Mouse (Mus musculus) large intestine, adult 2 months (tissue): ENCODE data around the gene Ddx41. TPM values are rescaled to one million over a fixed set of nuclear protein-coding genes. Genes with fewer than 3 reads are reported as not detected.
A peak's percentile ranks its signal among the peaks of the same experiment; 100 is the strongest.

Experiments
- DNase-seq: peaks from one replicate; pipeline ENCODE4 v3.0.0-alpha.2; 2012; ENCODE audit warnings: low read depth, low spot score
- WGBS: fragments of 180-500 bp; shearing (Covaris S2); methylation state at CpG from one replicate; pipeline ENCODE4 v1.1.7; 2018; 5-methylcytosine and 5-hydroxymethylcytosine counted together
- polyA plus RNA-seq: library from polyadenylated mRNA; depleted of rRNA; stranded (reverse); fragments of >200 nt; gene quantifications from 2 replicates; pipeline ENCODE4 v1.2.3, GENCODE M21; 2012

The Ddx41 gene
- polyA plus RNA-seq, 1 experiment = 48.3 TPM

DNA sequence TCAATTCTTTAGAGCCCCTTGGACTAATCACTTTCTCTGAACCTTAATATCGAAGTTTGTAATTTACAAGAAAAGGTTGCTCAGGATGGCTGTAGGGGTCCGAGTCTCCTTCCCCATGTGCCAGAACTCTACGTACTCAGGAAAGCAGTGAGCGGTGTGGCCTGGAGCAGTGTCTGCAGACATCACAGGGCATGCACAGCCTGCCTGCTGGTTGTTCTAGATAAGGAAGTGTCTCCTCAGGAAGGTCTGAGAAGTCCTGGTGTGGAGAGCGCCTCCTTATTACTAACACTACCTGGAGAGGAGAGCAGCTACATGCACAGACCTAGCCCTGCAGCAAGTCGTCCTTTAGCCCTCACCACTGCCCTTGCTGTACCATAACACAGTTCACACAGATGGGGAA, 8.3 kb upstream of the Ddx41 start:
- WGBS = 92% methylated on average over 6 of the region's 6 CpGs
- no peak for DNase-seq

DNA sequence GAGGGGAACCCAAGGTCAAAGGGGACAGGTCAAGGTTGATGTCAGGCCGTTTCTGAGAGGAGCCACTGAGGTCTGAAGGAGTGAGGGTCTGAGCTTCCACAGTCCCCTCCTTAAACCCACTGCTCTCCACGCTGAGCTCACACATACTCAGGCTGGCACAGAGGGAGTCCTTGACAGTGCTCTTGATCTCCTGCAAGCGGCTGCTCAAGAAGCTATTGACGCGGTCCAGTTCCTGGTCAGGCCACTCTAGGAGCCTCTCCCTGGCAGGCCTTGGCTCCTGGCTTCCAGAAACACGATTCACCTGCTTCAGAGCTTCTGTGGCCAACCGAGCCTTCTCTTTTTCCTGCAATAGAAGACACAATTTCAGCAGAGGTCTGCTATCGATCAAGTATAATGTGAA, 7.0 kb upstream of the Ddx41 start:
- DNase-seq = no peak
- WGBS = 90% methylated on average over 8 of the region's 8 CpGs

DNA sequence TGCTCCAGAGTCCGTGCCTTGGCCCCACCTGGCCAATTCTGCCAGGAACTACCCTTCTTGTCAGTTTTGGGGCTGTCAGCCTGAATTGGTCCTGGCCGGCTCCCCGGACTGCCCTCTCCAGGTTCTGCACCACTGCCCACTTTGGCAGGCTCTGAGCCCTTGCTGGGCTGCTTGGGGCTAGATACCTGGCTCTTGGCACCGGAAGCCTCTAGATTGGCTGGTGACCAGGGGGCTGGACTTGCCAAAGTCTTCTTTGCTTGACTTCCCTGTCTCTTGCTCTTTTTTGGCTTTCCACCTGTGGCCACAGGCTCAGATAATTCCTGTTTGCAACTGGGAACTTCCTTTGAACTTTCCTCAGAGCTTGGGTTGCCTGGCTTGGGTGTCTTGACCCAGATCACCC, 6.4 kb upstream of the Ddx41 start:
- 93% methylated on average over 4 of the region's 4 CpGs for WGBS
- no peak for DNase-seq

DNA sequence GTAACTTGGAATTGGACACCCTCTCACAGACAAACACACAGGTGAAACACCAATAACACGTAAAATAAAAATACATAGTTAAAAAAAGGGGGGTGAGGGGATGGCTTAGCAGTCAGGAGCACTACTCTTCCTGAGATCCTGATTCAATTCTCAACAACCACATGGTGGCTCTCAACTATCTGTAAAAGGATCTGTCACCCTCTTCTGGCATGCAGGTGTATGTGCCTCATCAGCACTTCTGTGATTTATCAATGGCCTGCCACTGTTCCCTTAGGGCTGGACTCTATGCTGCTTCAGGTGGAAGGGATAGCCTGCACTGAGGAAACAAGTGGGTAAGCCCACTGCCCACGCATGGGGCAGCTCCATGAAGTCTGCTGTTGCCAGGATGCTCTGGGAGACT, 4.5 kb upstream of the Ddx41 start:
- WGBS = 89% methylated on average over 2 of the region's 2 CpGs
- DNase-seq = no peak

DNA sequence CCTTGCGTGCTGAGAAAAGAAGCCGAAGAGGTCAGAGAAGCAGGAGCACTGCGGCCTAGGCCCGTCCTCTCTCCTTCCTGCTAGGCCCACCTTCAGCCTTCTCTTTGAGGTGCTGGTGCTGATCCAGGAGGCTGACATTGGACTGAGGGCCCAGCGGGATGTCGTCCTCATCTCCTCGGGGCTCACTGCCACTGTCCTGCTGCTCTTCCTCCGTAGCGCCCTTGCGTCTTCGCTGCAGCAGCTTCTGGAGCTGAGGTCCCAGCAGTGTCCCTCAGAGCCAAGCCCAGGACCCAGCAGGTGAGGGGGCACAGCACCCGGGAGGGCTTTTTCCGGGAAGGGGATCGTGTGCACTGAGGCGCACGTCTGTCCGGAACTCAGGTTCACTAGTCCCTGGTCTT, 663 bp downstream of the Ddx41 start:
- 17% methylated on average over 17 of the region's 17 CpGs for WGBS

DNA sequence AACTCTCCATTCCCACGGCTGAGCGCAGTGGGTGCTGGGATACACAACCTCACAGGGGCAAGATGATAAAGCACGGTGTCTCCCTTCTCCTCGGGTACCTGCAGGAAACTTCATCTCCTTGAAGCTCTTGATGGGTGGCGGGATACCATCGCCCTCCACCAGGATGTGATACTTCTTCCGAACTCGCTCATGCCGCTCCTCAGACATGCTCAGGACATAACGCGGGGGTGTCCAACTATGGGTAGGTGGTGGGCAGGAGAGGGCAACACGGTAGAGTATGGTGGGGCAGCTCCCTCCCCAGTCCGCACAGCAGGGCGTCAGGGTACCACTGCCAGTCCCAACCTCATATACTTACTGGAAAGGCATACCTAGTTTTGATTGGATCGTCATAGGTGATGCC, 1.3 kb downstream of the Ddx41 start:
- DNase-seq = no peak
- 89% methylated on average over 15 of the region's 15 CpGs for WGBS

More for the DNA sequence above, 663 bp downstream of the Ddx41 start:
- DNase-seq = no peak

DNA sequence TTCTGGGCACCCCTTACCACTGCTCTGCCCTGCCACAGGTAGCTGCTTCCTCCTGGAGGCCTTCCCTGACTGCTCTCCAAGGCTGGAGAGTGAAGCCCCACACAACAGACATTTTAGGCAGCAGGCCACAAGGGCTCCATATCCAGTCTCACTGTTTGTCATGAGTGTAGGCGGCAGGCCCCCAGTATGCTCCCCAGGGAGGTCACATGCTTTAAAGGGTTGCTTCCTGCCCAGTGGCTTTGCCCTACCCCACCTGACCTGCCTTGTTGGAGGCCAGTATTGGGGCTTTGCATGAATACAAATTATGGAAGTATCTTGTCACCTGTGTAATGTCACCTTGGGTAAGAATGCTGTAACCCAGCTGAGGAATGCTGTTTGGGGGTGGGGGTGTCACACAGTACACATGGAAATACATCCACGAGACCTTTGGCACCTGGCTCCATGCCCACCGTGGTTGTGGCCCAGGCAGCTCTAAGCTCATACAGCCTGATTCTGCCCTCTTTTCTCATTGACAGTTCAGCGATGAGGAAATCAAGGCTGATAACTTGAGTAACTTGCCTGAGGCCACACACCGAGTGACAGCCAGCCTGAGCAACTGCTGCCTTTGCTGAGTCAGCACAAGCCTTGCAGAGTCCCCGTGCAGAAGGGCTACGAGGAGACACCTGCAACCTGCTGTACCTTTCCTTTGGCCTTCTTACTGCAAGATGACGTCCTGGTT, 7.1 kb downstream of the Ddx41 start, which contains the start of gene Dok3:
Dok3 (minus strand) TSS at position 99 of the 718 bp plus-strand sequence.
- 66% methylated on average over 8 of the region's 8 CpGs for WGBS
- DNase-seq = no peak

DNA sequence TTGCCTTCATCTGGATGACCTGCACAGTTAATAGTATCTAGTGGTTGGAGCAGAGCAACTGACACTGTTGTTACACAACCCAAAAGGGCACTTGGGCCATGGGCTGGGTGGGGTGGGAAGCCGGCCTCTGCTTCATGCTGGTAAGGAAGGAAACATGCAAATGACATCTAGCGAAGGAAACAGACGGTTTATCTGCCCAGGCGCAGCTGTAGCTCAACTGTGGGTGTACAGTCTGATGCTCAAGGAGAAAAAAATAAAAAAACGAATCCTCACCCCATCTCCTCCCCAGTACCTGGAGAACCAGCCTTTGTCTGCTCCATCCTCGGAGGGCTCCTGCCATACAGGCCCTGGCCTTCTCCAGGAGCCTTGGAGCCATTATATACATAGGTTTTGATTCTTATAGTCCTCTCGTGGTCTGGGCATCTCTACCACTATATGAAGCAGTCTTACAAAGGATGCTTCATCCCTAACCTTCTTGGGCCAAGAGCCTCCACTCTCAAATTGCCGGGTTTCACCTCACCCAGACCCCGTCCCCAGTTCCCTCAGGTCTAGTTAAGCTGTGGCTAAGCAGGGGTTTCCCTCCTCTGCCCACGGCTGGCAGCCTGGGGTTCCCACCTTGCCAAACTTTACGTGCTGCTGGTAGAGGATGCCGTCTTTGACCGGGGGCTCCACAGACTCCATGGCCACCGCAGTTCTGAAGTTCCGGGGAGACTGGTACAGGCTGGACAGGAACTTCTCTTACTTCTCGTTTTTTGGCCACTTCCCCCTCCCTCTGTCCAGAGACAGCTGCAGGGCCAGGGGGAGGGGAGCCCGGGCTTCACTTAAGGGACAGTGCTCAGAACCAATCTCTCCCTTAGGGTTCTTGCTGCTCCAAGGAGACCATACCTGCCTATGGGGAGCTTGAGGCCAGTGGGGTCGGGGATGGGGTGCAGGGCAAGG, 8.4 kb downstream of the Ddx41 start:
- 70% methylated on average over 18 of the region's 18 CpGs for WGBS
- no peak for DNase-seq

DNA sequence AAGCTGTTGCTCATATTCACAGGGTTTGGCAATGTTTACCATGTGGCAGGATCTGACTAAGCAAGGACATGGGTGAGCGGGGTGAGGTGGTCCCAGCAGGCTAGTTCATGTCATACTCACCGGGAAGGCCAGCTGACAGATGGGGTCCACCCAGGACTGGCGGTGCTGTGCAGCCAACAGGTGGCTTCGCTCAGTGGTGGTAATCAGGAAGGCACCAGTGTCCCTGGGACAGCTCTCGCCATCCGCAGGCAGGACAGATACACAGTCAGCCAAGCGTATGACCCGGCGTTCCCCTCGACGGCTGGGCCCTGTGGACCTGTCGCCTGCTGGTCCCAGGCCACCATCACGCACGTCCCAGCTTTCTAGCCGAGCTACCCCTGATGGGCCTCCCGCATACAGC, 9.2 kb downstream of the Ddx41 start:
- no peak for DNase-seq
- WGBS = 87% methylated on average over 16 of the region's 16 CpGs

DNA sequence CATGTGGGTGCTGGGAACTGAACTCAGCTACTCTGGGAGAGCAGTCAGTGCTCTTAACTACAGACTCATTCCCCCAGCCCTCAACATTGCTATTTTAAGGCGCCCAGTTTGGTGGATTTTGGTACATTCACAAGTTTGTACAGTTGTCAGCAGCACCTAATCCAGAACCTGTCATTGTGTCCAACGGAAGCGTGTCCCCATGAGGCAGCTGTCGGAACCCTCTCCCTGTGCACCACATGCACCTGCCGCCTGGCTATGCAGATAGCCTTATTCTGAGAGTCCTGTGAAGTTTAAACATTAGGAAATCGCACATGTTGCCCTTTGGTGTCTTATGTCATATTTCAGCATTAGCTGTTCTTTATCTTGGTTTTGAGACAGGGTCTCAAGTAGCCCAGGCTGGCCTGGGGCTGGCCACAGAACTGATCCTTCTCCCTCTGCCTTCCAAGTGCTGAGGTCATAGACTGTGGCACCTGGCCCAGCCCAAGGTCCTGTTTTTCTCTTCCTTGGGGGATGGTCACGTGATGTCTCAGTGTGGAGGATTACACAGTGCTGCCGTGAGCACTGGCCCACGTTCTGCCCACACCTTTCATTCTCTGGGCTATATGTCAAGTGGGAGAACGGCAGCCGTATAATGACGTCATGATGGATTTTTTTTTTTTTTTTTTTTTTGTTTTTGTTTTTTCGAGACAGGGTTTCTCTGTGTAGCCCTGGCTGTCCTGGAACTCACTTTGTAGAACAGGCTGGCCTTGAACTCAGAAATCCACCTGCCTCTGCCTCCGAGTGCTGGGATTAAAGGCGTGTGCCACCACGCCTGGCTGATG, 10.5 kb downstream of the Ddx41 start:
- no peak for DNase-seq
- WGBS = 54% methylated on average over 16 of the region's 16 CpGs

DNA sequence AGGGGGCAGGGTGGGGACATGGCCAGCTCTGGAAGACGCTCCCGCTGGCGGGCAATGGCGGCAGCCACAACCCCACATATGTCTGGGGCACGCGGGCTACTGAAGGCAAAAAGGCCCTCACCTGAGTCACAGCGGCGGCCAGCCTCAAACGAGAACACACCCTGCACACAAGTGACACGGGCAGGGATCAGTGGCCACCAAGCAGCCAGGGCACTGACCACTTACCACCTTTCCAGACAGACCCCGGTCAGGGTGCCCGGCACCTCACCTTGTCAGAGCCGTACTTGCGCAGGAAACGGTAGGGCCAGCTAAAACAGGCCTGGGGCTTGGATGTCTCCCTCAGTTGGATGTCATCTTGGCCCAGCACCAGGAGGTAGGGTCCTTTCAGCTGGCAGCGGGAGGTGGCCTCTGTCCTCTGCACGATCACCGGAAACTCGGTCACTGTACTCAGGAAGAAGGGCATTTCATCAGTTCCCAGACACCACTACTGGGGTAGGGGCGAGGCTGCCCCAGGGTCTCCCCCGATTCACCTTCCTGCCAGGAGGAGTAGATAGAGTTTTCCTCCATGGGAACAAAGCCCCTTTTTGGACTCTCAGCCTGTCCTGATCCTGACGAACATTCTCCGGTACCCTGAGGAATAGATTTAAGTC, 12.4 kb downstream of the Ddx41 start:
- DNase-seq = no peak
- 95% methylated on average over 23 of the region's 23 CpGs for WGBS

DNA sequence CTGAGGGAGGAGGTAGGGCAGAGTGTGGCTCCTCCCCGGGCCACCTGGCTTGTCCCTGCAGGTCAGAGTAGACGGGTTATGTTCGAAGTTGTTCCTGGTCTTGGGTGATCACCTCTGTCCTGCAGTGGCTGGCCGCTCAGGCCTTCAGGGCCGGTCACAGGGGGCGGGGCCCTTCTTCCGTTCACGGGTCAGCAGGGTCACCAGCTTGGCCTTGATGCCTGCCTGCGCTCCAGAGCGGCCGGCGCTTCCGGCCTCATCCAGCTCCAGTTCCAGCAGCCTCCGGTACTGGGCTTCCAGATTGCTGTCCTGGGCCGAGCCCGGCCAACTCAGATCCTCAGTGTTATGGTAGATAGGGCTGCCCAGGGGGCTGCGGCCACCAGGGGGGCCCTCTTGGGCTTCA, 13.2 kb downstream of the Ddx41 start:
- WGBS = 64% methylated on average over 17 of the region's 17 CpGs
- no peak for DNase-seq

DNA sequence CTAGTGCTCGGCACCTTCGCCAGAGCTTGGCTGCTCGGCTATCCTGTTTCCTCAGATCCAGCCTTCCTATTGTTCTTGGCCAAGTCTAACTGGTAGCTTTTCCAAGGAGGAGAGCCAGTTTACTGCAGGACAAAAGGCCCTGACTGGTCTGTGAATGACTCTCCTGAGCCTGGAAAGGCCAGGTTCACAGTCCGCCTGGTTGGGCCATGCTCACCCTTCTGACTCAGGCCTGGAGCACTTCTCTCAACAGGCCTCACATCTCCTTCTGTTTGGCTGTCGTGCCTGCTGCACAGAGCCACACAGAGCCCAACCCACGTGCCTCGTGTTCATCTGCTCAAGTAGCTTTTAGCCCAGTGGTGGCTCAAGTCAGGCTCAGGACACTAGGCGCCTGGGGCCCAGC, 13.7 kb downstream of the Ddx41 start:
- WGBS = 67% methylated on average over 8 of the region's 8 CpGs
- no peak for DNase-seq

DNA sequence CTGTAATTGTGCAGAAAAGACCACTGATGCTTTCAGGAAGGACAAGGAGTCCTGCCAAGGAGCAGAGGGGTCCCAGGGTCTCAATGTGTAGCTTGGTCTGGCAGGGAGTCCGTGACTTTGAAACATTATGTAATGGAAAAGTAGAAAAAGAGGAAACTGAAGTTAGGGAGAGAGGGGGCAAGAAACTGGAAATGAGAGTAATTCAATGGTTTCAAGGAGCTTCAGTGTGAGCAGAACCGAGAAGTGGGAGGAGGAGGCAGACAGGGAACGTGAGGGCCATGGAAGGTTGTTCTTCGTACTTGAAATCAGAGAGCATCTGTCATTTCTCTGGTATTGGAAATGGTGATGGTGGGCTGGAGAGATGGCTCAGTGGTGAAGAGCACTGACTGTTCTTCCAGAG, 16.9 kb downstream of the Ddx41 start:
- WGBS = 64% methylated on average over 4 of the region's 4 CpGs

DNA sequence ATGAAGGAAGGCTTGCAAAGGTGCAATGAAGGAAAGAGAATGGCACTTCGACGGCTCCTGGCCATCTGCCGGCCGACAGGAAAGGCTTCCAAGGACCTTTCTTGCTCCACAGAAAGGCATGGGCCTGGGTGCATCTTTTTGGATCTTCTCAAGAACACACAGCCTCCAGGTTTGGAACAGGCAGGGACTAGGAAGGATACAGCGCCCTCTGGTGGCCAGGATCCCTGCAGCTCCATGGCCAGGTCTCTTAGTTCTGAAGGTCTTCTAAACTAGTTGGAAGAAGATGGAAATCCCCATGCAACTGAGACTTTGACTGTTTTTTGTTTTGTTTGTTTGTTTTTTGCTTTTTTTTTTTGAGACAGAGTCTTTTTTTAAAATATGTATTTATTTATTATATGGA, 19.5 kb downstream of the Ddx41 start:
- 3% methylated on average over 5 of the region's 5 CpGs for WGBS
- DNase-seq = peak; percentile 72

More for the DNA sequence above, 16.9 kb downstream of the Ddx41 start:
- DNase-seq = no peak

DNA sequence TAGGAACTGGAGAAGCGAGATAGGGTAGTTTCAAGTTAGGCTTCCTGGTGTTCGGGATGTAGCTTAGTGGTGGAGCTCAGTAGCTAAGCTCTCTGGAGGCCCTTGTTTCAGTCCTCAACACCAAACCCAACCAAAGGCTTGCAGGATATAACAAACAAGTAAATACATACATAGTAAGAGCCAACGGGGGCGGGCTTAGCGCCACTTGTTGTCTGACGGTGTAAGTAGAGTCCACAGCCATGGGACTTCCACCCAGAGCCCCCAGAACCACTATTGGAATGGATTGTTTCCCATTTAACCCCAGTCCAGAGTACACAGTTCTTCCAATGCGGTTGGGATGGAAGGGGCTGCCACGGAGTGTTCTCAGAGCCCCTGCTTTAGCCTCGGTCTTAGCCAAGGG, 22.6 kb downstream of the Ddx41 start:
- no peak for DNase-seq
- 33% methylated on average over 9 of the region's 9 CpGs for WGBS

DNA sequence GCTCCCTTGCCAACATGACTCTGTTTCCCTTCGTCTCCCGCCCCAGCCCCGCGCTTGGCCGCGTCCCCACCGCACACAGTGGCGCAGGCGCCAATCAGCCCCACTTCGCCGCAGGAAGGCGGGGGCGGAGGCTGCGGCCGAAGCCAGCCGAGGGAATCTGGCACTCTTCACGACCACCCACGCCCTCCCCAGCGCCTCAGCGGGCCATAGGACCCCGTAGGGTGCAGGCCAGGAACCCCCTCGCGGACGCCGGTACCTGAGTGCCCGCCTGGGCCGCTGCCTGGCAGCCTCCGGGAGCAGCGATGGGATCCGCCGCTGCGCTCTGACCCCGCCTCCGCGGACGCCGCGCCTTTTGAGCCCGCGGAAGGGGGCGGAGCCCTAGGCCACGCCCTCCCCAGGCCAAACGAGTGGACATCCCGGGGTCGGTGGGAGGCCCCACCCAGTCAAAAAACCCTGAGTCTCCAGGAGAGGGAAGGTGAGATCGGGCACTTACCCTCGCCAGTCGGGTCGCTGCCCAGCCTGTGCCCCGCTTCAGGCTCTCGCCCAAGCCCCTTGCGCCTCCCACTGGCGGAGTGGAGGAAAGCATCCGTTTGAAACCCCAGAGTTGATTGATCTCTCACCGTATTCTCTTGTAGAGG, 23.2 kb downstream of the Ddx41 start, which contains the start of gene Pdlim7:
Pdlim7 (minus strand) TSS at position 566 of the 638 bp plus-strand sequence.
- WGBS = under 1% methylated on average over 55 of the region's 55 CpGs
- DNase-seq = no peak

DNA sequence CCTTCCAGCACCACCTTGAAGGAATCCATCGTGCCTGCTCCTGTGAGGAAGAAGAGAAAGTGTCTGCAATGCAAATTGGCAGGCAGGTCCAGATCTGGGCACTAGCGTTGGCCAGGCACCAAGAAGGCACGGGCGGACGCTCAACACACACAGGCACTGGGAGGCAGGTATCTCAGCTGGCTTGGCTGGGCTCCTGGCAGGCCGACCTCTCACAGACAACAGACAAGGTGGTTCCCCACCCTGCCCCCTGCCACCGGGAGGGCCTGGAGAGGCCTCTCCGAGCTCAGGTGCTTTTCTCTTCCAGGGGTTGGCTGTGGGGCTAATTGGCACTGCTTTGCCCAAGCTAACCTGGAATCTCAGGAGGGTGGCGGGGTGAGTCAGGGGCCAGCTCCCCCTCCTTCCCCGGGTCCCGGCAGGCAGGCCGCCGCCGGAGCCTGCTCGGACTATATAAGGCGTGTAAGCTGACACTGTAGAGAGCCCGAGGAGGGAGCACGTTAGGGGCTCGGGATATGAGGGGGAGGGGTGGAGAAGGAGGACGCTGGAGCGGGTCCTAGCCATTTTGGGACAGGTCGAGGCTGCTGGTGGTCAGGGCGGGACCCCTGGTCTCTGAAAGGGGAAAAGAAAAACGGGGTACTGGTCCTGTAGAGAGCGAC, 24.0 kb downstream of the Ddx41 start:
- no peak for DNase-seq
- WGBS = 3% methylated on average over 25 of the region's 25 CpGs

DNA sequence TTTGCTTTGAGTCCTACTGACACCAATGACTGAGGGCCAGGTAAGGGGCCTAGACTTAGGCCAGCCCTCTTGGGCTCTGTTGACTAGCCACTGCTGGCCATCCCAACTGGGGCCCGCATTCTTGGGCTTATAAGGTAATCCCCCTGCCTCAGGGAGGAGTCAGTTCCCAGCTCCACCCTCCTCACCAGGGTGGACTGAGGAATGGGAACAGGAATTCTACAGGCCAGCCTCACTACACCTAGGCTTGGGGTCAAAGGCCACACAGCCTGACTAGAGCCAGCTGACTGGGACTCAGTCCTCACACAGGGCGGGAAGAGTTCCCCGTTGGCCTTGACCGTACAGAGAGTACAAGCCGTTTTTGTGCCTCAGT, 25.0 kb downstream of the Ddx41 start:
- 44% methylated on average over 5 of the region's 5 CpGs for whole genome bisulfite sequencing
- no peak for DNase-seq
